Mouse (Mus musculus) heart, embryonic 11.5 days (tissue): ENCODE data around the gene Npas2. TPM values are rescaled to one million over a fixed set of nuclear protein-coding genes. Genes with fewer than 3 reads are reported as not detected.

Experiments
- ATAC-seq: fragments of 200-750 bp; cut with Nextera tagmentation; replicated peaks from 2 replicates; pipeline ENCODE4 v1.8.0; 2017; ENCODE audit warnings: moderate library complexity; ENCODE audit not compliant: insufficient number of reproducible peaks, low FRiP score, low TSS enrichment
- H3K27ac ChIP-seq: fragments of 300-500 bp; sonication (generic); 2 replicates; pipeline ENCODE4 v1.5.1; 2014; ENCODE audit warnings: mild to moderate bottlenecking, low read depth, low read length
- H3K27me3 ChIP-seq: fragments of 300-500 bp; sonication (generic); 2 replicates; pipeline ENCODE4 v1.6.1; 2014; ENCODE audit warnings: mild to moderate bottlenecking, low read length, mixed read lengths; ENCODE audit not compliant: control insufficient read depth, insufficient read depth
- H3K36me3 ChIP-seq: fragments of 300-500 bp; sonication (generic); 2 replicates; pipeline ENCODE4 v1.6.1; 2014; ENCODE audit warnings: mild to moderate bottlenecking, low read length, moderate library complexity, mixed read lengths; ENCODE audit not compliant: control insufficient read depth, insufficient read depth
- H3K4me1 ChIP-seq: fragments of 300-500 bp; sonication (generic); 2 replicates; pipeline ENCODE4 v1.6.1; 2014; ENCODE audit warnings: low read length; ENCODE audit not compliant: control insufficient read depth, insufficient read depth
- H3K4me2 ChIP-seq: fragments of 300-500 bp; sonication (generic); 2 replicates; pipeline ENCODE4 v1.6.1; 2014; ENCODE audit warnings: mild to moderate bottlenecking, moderate library complexity
- H3K4me3 ChIP-seq: fragments of 300-500 bp; sonication (generic); 2 replicates; pipeline ENCODE4 v1.5.1; 2014; ENCODE audit warnings: low read depth, low read length
- H3K9ac ChIP-seq: fragments of 300-500 bp; sonication (generic); 2 replicates; pipeline ENCODE4 v1.6.1; 2014; ENCODE audit warnings: mild to moderate bottlenecking, low read depth, low read length, moderate library complexity
- H3K9me3 ChIP-seq: fragments of 300-500 bp; sonication (generic); replicated peaks from 2 replicates; pipeline ENCODE4 v1.6.1; 2016; ENCODE audit warnings: low read length; ENCODE audit not compliant: control insufficient read depth
- WGBS: fragments of 180-500 bp; shearing (Covaris S2); extraction: QIAGEN DNeasy Blood & Tissue Kit; methylation state at CpG from one replicate; pipeline ENCODE4 v1.1.7; 2014; ENCODE audit not compliant: insufficient replicate concordance; 5-methylcytosine and 5-hydroxymethylcytosine counted together
- polyA plus RNA-seq: library from polyadenylated mRNA; unstranded; fragments of >200 nt; fragmentation: Nextera tagmentation; extraction: Ambion mirVana; gene quantifications from 2 replicates; pipeline ENCODE4 v1.2.1, GENCODE M21; 2014

Gene Npas2
- polyA plus RNA-seq, 1 experiment from 2014 or later = 0.13 TPM

DNA sequence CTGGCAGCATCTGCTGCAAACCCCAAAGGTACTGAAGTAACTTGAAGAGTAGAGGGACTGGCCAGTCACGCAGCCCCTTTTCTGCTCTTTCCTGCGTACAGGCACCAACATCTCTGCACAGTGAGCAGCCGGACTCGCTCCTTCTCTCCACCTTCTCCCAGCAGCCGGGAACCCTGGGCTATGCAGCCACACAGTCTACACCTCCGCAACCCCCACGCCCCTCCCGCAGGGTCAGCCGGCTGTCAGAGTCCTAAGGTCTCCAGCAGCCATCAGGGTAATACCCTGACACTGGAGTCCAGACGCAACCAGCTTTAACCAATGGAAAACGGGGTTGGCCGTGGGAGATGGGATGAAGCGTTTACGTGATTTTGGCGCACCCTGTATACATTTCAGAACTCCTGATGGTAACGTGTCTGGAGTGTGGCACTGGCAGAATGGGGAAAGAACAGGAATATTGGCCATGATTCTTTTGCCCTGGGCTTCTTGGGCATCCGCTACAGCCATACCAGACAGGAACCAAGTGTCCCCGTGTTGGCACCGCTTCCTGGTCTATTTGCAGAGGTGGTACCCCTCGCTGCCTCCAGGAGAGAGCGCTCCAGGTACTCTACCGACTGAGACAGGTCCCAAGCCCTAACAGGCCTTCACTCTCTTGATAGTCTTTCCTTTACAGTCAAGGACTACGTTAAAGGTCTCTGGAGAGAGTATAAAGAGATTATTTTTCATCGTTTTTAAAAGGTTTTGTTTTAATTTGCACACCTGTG is 168.4 kb downstream of the Npas2 start:
- 0 out of 2 replicates have a peak, but pooled peaks cover 2% of the 10 kb centered on the region for H3K9me3 ChIP-seq
- no peaks in the 10 kb centered on the region for H3K4me1 ChIP-seq
- ATAC-seq = 0 out of 2 replicates have a peak, but pooled peaks have one; percentile 33
- 0 out of 2 replicates have a peak overlapping the region, but pooled peaks have one; percentile 7 for H3K9ac ChIP-seq
- peak overlapping the region; percentile 23 for H3K4me3 ChIP-seq
- H3K27me3 ChIP-seq = peaks cover 8% of the 10 kb centered on the region; the same call in 1 of the 2 replicates
- no peaks in the 10 kb centered on the region for H3K36me3 ChIP-seq
- no peak overlapping the region for H3K27ac ChIP-seq
- peak overlapping the region; percentile 65 for H3K4me2 ChIP-seq
- 25% methylated on average over 24 of the region's 24 CpGs for WGBS

DNA sequence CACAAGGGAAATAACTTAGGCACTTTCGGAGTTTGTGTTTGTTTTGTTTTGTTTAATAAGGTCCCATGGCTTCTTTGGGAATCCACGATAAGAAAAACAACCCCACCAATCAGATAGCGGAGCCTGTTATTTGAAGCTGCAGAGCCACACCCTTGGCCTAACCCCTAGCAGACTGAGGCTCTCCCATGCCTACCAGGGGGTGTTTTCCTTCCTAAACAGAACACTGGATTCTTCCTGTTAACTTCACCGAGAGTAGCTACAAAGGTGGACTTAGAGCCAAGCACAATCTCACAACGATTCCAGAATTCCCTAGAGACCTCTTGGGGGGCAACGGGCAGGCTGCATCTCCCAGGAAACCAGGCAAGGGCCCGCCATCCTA is 169.0 kb downstream of the Npas2 start:
- Histone ChIP-seq H3K4me3 (no peak overlapping the region), H3K4me2 (0 out of 2 replicates have a peak overlapping the region, but pooled peaks have one; percentile 1), H3K9me3 (0 out of 2 replicates have a peak, but pooled peaks cover 2% of the 10 kb centered on the region), H3K27ac (no peak overlapping the region), H3K9ac (no peak overlapping the region), H3K36me3 (no peaks in the 10 kb centered on the region), H3K27me3 (peaks cover 8% of the 10 kb centered on the region; the same call in 1 of the 2 replicates), H3K4me1 (no peaks in the 10 kb centered on the region)
- 43% methylated on average over 7 of the region's 7 CpGs for WGBS
- ATAC-seq = no peak

DNA sequence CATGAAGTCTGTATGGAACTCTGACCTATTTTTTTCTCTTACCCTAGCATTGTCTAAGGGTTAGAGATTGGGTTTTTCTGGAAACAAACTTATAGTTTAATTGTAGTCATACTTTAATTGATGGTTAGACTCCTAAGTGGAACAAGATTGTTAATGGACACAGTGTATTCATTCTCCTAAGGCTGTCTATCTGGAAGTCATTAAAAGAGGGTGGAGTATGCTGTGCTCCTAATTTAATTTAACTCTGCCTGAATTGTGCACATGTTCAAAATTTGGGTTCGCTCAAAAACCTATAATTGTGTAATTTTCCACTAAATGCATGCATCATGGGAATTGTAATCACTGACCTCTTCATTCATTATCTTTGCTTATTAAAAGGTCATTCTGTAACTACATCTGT is 172.0 kb downstream of the Npas2 start:
- H3K27me3 ChIP-seq = peaks cover 6% of the 10 kb centered on the region; the same call in 1 of the 2 replicates
- no peak overlapping the region for H3K4me3 ChIP-seq
- peaks cover 9% of the 10 kb centered on the region for H3K4me1 ChIP-seq
- WGBS = 74% methylated on average over 1 of the region's 1 CpGs
- no peak overlapping the region for H3K27ac ChIP-seq
- no peak overlapping the region for H3K4me2 ChIP-seq
- no peak for ATAC-seq
- H3K36me3 ChIP-seq = peaks cover 6% of the 10 kb centered on the region
- H3K9me3 ChIP-seq = no peaks in the 10 kb centered on the region
- H3K9ac ChIP-seq = no peak overlapping the region

DNA sequence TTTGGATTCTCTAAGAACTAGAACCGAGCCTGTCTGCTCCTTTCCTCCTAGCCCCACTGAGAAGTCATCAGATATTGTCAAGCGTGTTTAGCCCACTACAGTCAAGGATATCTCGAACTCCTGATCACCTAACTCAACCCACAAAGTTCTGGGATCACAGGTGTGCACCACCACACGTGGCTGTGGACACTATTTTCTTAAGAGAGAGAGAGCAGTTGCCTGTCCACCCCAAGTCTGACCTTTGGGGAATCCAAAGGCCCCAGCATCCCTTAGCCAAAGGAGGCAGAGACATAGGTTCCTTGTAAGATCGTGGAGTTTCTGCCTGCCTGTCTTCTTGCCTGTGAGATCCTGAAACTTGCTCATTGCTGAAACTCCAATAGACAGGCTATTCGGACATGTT is 173.5 kb downstream of the Npas2 start:
- WGBS = 24% methylated on average over 6 of the region's 6 CpGs
- no peaks in the 10 kb centered on the region for H3K9me3 ChIP-seq
- peak overlapping the region; percentile 72 for H3K9ac ChIP-seq
- H3K4me1 ChIP-seq = peaks cover 9% of the 10 kb centered on the region
- H3K27me3 ChIP-seq = no peaks in the 10 kb centered on the region
- H3K36me3 ChIP-seq = peaks cover 12% of the 10 kb centered on the region
- ATAC-seq = no peak
- H3K27ac ChIP-seq = no peak overlapping the region
- H3K4me3 ChIP-seq = peak overlapping the region; percentile 94
- H3K4me2 ChIP-seq = peak overlapping the region; percentile 78

DNA sequence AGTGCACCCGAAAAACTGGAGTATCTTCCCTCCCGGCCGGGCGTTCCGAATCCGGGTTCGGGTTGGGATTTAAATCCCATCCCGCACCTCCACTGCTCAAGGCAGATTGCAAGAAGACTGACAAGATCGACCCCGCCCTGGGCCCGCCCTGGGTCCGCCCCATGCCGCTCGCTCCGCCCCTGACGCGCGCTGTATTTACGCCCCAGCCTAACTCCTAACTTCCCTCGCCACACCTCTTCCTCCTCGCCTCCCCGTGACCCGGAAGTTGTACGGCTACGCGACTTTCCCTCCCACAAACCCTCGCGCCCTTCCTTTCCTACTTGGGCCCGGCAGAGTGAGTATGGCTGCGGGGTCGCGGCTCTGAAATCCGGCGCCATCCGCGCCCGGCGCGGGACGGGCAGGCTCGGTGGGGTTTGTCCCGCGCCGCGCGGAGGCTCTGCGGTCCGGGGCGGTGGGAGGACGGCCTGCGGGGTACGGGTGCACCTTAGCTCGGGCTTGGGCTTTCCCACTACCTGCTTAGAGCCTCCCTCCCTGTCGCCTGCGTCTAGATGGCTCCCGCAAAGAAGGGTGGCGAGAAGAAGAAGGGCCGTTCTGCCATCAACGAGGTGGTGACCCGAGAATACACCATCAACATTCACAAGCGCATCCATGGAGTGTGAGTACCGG is 174.2 kb downstream of the Npas2 start, which contains the start of gene Rpl31:
Rpl31 (plus strand) TSS at position 242 of the 666 bp plus-strand sequence.
- H3K4me3 ChIP-seq = peak within 1 kb of the TSS; percentile 94
- H3K27ac ChIP-seq = peak within 1 kb of the TSS; percentile 90
- under 1% methylated on average over 62 of the region's 62 CpGs for WGBS
- H3K4me2 ChIP-seq = peak within 1 kb of the TSS; percentile 92
- H3K9ac ChIP-seq = peak within 1 kb of the TSS; percentile 100
- H3K36me3 ChIP-seq = peaks cover 16% of the 10 kb centered on the region
- no peaks in the 10 kb centered on the region for H3K9me3 ChIP-seq
- H3K27me3 ChIP-seq = no peaks in the 10 kb centered on the region
- ATAC-seq = peak; percentile 99
- H3K4me1 ChIP-seq = peaks cover 9% of the 10 kb centered on the region

DNA sequence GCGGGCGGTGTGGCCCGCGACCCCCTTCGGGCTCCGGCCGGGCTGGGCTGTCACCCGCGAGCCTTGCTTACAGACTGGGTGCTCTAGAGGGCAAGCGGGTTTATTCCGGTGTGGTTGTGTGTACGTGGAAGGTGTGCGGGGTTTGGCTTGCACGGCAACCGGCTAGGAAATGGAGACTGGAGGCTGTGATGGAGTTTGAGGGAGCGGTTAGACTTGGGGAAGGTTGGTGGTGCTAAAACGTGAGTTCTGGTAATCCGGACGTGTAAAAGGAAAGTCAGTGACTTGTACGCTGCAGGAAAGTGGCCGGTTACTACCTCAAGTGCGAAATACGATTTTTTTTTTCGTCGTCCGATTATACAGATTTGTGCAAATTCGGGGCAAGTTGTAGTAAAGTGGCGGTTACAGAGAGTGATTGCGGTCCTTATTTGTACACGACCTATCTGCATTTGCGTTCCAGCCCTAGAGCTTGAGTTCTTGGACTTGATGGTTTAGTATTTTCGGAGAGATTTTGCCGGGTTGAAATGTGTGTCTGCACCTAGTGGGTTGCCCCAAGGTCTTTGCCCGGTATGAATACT is 174.8 kb downstream of the Npas2 start:
- ATAC-seq = peak; percentile 15; the same call in 1 of the 2 replicates

DNA sequence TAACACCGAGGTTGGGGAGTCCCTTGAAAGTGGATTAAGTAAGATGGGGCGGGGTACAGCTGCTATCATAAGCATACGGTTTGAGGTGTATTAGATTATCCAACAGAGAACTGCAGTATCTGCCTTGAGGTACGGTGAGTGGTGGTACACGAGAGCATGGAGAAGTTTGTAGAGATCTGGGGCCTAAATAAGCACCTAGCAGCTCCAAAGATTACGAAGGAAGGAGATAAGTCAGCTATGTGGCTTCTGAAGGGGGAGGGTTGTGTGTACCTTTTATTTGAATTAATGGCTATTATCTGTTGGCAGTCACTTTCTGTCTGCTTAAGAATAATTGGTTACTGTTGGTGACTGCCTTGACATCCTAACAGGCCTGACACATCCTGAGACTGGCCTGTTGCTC is 176.9 kb downstream of the Npas2 start:
- Histone ChIP-seq H3K4me1 (peaks cover 9% of the 10 kb centered on the region), H3K27me3 (no peaks in the 10 kb centered on the region), H3K36me3 (peaks cover 19% of the 10 kb centered on the region), H3K4me2 (no peak overlapping the region), H3K9me3 (no peaks in the 10 kb centered on the region), H3K27ac (no peak overlapping the region), H3K4me3 (no peak overlapping the region), H3K9ac (0 out of 2 replicates have a peak overlapping the region, but pooled peaks have one; percentile 11)
- 79% methylated on average over 6 of the region's 6 CpGs for WGBS
- no peak for ATAC-seq

More for the DNA sequence above, 174.8 kb downstream of the Npas2 start:
- WGBS = under 1% methylated on average over 34 of the region's 34 CpGs
- Histone ChIP-seq H3K9me3 (no peaks in the 10 kb centered on the region), H3K4me1 (peaks cover 9% of the 10 kb centered on the region), H3K9ac (peak overlapping the region; percentile 100), H3K4me2 (peak overlapping the region; percentile 92), H3K27ac (peak overlapping the region; percentile 90), H3K4me3 (peak overlapping the region; percentile 94), H3K36me3 (peaks cover 19% of the 10 kb centered on the region), H3K27me3 (no peaks in the 10 kb centered on the region)

DNA sequence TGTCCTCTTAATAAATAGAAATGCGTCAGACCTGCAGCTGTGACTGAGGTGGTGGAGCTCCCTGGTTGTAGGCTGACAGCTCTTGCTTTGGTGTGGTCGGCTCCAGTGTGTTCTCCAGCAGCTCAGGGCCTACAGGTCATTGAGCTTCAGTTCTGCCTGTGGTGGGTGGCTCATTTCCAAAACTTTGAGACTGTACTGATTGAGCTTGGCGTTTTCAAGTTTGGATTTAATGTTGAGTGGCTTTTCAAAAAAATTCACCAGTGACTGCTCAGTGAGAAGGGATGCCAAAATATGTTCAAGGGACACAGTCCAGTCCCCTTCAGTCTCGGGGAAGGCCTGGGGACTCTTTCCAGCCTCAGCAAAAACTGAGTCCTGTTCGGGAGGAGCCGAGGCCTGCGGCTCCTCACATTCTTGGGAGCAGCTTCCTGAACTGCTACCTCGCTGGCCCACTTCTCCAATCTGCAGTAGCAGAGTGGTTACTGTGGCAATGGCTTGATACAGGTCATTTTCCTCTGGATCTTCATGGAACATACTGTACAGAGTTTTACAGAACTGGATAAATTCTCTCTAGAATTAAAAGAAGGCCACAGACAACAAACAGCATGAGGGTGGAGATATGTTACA is 178.8 kb downstream of the Npas2 start:
- no peak for ATAC-seq
- no peak overlapping the region for H3K27ac ChIP-seq
- peaks cover 19% of the 10 kb centered on the region for H3K36me3 ChIP-seq

More for the DNA sequence above, 178.8 kb downstream of the Npas2 start:
- Histone ChIP-seq H3K9ac (no peak overlapping the region), H3K9me3 (no peaks in the 10 kb centered on the region), H3K4me1 (peaks cover 9% of the 10 kb centered on the region), H3K4me2 (no peak overlapping the region), H3K4me3 (no peak overlapping the region), H3K27me3 (no peaks in the 10 kb centered on the region)
- 78% methylated on average over 8 of the region's 8 CpGs for WGBS
